Mouse (Mus musculus) layer of hippocampus, adult 2 months (tissue): Measurements from ENCODE around the gene Dnah11. TPM values are rescaled to one million over a fixed set of nuclear protein-coding genes. Genes with fewer than 3 reads are reported as not detected.

Experiments used
- DNase-seq, 2 experiments: peaks; one replicate each; pipeline ENCODE4 v3.0.0; 2022; ENCODE audit warnings: low spot score in 2 of 2
- H3K27ac ChIP-seq: fragments of 200-600 bp; 2 replicates; pipeline ENCODE4 v1.8.1; 2022
- H3K4me3 ChIP-seq: fragments of 200-600 bp; 2 replicates; pipeline ENCODE4 v1.8.1; 2022; ENCODE audit warnings: mild to moderate bottlenecking
- CTCF ChIP-seq: fragments of 200-600 bp; conservative IDR thresholded peaks from 2 replicates; pipeline ENCODE4 v1.8.1; 2022; ENCODE audit warnings: antibody characterized with exemption, mild to moderate bottlenecking, moderate library complexity
- total RNA-seq, 2 experiments: library from RNA; stranded (reverse); gene quantifications; 2 replicates each; pipeline ENCODE4 v1.2.3; 2021

The Dnah11 gene
- total RNA-seq, 2 experiments from 2014 or later = 0.97 to 1.1 TPM

GRCm38 (mm10) chr12:118147521-118148033 lies 51.3 kb downstream of the Dnah11 start:
- no peak for TF ChIP-seq CTCF
- DNase-seq = no peak
- Histone ChIP-seq H3K4me3 (no peak overlapping the region), H3K27ac (no peak overlapping the region)

- Histone ChIP-seq H3K4me3 (no peak overlapping the region), H3K27ac (no peak overlapping the region)
- TF ChIP-seq CTCF = no peak
- no peak for DNase-seq
Observed at GRCm38 (mm10) chr12:118128116-118128515, 70.7 kb downstream of the Dnah11 start.

GRCm38 (mm10) chr12:118119668-118120067 lies 79.2 kb downstream of the Dnah11 start:
- DNase-seq = no peak
- no peak for TF ChIP-seq CTCF
- H3K27ac ChIP-seq = no peak overlapping the region
- H3K4me3 ChIP-seq = no peak overlapping the region

GRCm38 (mm10) chr12:118112599-118112998 lies 86.2 kb downstream of the Dnah11 start:
- no peak overlapping the region for H3K4me3 ChIP-seq
- DNase-seq = peak; percentile 42 to 66
- peak; percentile 28 for TF ChIP-seq CTCF

GRCm38 (mm10) chr12:118111896-118112295 lies 86.9 kb downstream of the Dnah11 start:
- DNase-seq = no peak
- no peak for TF ChIP-seq CTCF
- Histone ChIP-seq H3K27ac (peak overlapping the region; percentile 34; the same call in 1 of the 2 replicates), H3K4me3 (no peak overlapping the region)

More at GRCm38 (mm10) chr12:118112599-118112998, 86.2 kb downstream of the Dnah11 start:
- H3K27ac ChIP-seq = peak overlapping the region; percentile 34

GRCm38 (mm10) chr12:118107719-118108118 lies 91.1 kb downstream of the Dnah11 start:
- no peak overlapping the region for H3K27ac ChIP-seq
- TF ChIP-seq CTCF = no peak
- H3K4me3 ChIP-seq = no peak overlapping the region
- no peak for DNase-seq

- no peak overlapping the region for H3K4me3 ChIP-seq
- TF ChIP-seq CTCF = no peak
- DNase-seq = peak; percentile 24 to 41
- no peak overlapping the region for H3K27ac ChIP-seq
Observed at GRCm38 (mm10) chr12:118104520-118104919, 94.3 kb downstream of the Dnah11 start.

GRCm38 (mm10) chr12:118099694-118100093 lies 99.1 kb downstream of the Dnah11 start:
- Histone ChIP-seq H3K4me3 (no peak overlapping the region), H3K27ac (no peak overlapping the region)
- no peak for DNase-seq
- TF ChIP-seq CTCF = no peak

- TF ChIP-seq CTCF = no peak
- Histone ChIP-seq H3K4me3 (no peak overlapping the region), H3K27ac (no peak overlapping the region)
- DNase-seq = peak; percentile 33 to 36
Observed at GRCm38 (mm10) chr12:118098257-118098656, 100.6 kb downstream of the Dnah11 start.

- Histone ChIP-seq H3K4me3 (no peak overlapping the region), H3K27ac (no peak overlapping the region)
- DNase-seq = no peak
- TF ChIP-seq CTCF = no peak
Observed at GRCm38 (mm10) chr12:118094946-118095345, 103.9 kb downstream of the Dnah11 start.

- no peak for DNase-seq
- H3K27ac ChIP-seq = no peak overlapping the region
- no peak overlapping the region for H3K4me3 ChIP-seq
- no peak for TF ChIP-seq CTCF
Observed at GRCm38 (mm10) chr12:118085291-118085690, 113.6 kb downstream of the Dnah11 start.

GRCm38 (mm10) chr12:118084806-118085205 lies 114.0 kb downstream of the Dnah11 start:
- no peak for TF ChIP-seq CTCF
- DNase-seq = no peak
- no peak overlapping the region for H3K27ac ChIP-seq
- H3K4me3 ChIP-seq = no peak overlapping the region

- no peak overlapping the region for H3K27ac ChIP-seq
- peak; percentile 21 to 28 for DNase-seq
- no peak for TF ChIP-seq CTCF
Observed at GRCm38 (mm10) chr12:118084134-118084533, 114.7 kb downstream of the Dnah11 start.

GRCm38 (mm10) chr12:118080441-118080840 lies 118.4 kb downstream of the Dnah11 start:
- TF ChIP-seq CTCF = no peak
- no peak overlapping the region for H3K4me3 ChIP-seq
- DNase-seq = no peak
- no peak overlapping the region for H3K27ac ChIP-seq

More at GRCm38 (mm10) chr12:118084134-118084533, 114.7 kb downstream of the Dnah11 start:
- no peak overlapping the region for H3K4me3 ChIP-seq
